Mouse (Mus musculus): ENCODE data around the gene Ciapin1.
A peak's percentile ranks its signal among the peaks of the same experiment; 100 is the strongest.

Ciapin1 gene

GRCm38 (mm10) chr8:94807506-94807905, 30.7 kb downstream of the Ciapin1 start:
- DNase-seq (ENCODE audit: low spot score): no peak

- DNase-seq (ENCODE audit: low spot score): no peak
These were observed 32.3 kb downstream of the Ciapin1 start for GRCm38 (mm10) chr8:94805811-94806210.

DNA sequence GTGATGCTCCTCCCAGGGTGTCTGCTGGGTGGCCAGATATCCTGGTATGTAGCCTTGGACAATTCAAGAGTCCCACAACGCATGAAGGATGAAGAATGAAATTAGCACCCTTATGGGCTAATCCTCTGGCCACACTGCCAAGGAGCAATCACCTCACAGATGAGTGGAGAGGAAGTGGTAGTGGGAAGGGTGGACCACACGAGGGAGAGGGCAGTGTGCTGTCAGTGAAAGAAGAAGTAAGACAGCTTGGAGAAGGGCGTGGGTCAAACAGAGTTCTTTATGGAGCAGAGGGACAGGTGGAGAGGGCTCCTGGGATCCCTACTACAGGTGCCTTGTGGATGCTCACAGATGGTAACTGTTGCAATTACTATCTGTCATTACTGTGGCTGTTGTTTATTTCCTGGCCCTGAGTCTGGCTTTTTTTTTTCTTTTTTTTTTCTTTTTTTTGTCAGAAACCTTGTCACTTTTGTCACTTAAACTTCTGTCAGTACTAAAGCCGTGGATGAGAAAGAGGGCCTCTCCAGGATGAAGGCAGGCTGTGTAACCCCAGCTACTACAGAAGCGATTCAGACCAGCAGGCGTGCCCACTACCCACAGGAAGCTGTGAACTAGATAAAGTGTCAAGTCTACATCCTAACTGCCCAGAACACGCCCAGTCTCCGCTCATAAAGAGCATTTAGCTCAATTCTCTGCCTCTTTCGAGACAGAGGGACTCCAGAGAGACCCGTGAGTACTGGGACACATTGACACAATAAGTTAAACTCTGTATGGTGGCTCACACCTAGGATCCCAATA, 33.4 kb downstream of the Ciapin1 start:
- no peak for DNase-seq (ENCODE audit: low spot score)

DNA sequence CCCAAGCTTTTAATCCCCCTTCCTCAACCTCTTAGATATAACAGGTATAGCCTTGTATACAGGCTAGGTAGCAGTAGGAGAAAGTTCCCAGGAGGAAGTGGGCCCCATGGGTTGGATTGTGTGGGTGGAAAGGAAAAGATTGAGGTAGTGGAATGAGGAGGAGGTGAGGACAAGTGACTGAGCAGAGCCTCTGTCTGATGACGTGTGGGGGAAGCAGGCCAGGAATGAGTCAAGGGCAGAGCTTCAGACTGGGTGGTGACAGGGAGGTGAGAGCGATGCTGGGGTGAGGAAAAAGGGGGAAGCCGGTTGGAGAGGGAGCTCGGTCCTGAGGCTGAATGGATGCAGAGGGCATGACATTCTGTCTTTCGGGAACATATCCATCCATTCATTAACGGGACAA, 34.6 kb downstream of the Ciapin1 start:
- DNase-seq (ENCODE audit: low spot score): no peak

DNA sequence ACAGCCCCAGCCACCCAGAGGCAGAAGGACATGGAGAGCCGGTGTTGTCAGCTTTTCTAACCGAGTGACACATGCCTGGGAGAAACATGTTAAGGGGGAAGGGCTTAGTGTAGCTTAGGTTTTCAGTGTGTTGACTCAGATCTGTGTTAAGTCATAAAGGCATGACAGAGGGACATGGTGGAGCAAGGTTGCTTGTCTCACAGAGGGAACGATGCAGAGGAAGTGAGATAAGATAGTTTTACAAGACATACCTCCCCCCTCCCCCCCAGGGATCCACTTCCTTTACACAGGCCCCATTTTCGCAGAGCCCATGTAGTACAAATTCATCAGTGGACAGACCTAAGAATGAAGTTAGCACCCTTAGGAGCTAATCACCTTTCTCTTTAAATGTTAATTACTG, 35.8 kb downstream of the Ciapin1 start:
- DNase-seq (ENCODE audit: low spot score): no peak

DNA sequence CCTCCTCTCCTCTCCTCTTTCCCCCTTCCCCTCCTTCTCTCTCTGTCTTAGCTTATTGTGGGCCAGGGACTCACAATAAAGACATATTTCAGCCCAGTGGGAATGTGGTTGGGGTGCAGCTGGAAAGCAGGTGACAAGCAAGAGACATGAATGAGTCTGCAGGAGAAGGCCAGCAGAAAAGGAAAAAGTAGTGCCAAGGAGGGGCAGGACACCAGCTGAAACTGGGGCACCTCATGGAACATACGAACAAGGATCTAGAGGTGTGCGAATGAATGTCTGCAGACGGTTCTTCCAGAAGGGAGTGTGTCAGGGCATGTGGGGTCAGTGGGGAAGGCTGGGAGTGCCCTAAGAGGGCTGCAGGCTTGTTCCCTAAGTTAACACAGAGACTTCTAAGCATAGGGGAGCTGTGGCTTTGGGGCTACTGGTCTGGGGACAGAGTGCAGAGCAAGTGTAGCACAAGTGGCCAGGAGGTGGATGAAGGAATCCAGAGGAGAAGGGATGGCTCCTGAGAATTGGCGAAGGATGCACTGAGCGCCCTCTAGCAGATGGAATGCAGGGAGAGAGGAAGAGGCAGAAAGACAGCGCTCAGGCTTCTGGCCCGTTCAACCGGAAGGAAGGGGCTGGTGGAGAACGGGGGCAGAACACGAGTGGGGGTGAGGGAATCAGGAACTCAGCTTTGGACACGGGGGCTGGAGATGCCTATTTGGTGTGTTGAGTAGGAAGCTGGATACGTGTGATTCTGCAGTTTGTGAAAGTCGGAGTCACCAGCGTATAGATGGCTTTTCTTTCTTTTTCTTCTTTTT, 36.7 kb downstream of the Ciapin1 start:
- peak; percentile 64 for DNase-seq (ENCODE audit: low spot score)

GRCm38 (mm10) chr8:94800278-94800968, 37.7 kb downstream of the Ciapin1 start:
- DNase-seq (ENCODE audit: low spot score): peak; percentile 53

DNA sequence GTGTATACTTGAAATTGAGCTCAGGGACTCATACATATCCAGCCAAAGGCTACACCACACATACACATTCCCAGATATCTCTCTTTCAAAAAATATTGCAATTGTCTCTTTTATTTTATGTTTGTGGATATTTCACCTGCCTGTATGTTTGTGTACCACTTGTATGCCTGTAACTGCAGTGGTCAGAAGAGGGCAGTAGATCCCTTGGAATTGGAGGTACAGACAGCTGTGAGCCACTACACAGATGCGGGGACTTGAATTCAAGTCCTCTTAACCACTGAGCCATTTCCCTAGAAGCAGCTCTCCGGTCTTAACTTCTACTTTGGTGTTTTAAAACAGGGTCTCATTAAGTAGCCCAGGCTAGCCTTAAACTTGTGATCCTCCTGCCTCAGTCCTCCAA, 43.4 kb downstream of the Ciapin1 start:
- DNase-seq (ENCODE audit: low spot score): no peak

DNA sequence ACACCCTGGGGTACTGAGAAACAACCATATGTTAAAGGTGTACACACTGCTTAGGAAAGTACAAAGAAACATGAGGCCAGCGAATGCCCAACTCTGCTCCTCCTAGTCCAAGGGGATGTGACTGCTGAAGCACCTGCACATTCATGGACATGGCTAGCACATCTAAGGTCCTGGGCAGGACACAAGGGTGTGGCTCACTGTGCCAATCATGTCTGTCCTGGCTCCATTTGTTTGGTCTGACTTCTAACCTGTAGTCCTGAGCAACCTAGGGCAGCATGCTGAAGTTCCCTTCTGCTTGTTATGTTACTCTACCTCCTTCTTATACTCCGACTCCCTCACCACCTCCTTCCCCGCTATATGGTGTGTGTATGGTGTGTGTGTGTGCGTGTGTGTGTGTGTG, 43.8 kb downstream of the Ciapin1 start:
- no peak for DNase-seq (ENCODE audit: low spot score)

- DNase-seq (ENCODE audit: low spot score): no peak
These were observed 48.8 kb downstream of the Ciapin1 start for GRCm38 (mm10) chr8:94789256-94789955.

GRCm38 (mm10) chr8:94787524-94788501, 50.3 kb downstream of the Ciapin1 start:
- DNase-seq (ENCODE audit: low spot score): no peak

DNA sequence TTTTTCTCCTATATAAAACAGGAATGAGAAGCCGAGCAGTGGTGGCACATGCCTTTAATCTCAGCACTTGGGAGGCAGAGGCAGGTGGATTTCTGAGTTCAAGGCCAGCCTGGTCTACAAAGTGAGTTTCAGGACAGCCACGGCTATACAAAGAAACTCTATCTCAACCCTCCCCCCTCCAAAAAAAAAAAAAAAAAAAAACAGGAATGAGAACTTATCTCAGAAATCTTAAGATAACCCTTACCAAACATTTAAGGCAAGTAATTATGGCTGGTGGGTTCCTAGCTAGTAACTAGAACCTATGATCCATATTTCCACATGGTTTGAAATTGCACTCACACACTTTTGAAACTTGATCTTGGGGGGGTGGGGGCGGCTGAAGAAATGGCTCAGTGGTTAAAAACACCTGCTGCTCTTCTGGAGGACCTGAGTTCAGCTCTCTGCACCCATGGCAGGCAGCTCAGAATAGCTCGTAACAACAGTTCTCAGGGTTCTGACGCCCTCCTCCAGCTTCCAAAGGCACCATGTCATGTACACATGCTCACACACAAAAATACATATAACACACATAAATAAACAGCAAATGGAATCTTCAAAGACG, 52.1 kb downstream of the Ciapin1 start:
- DNase-seq (ENCODE audit: low spot score): no peak

- no peak for DNase-seq (ENCODE audit: low spot score)
These were observed 52.7 kb downstream of the Ciapin1 start for GRCm38 (mm10) chr8:94785247-94785985.

DNA sequence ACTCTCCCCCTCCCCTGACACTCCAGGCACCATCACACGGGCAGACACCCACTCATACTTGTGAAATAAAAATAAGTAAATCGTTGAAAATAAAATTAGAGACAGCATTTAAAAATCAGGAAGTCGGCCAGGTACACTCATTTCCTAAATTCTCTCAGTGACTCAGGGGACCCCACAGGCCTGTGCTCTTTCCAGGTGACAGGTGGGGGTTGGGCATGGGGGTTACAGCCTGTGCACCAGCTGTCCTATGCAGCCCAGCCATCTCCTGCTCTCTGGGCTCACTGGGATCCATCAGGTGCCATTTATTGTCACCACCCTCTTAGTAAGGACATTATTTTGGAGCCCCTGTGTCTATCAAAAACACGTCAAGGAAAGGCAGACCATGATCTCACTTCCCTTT, 54.3 kb downstream of the Ciapin1 start:
- no peak for DNase-seq (ENCODE audit: low spot score)

DNA sequence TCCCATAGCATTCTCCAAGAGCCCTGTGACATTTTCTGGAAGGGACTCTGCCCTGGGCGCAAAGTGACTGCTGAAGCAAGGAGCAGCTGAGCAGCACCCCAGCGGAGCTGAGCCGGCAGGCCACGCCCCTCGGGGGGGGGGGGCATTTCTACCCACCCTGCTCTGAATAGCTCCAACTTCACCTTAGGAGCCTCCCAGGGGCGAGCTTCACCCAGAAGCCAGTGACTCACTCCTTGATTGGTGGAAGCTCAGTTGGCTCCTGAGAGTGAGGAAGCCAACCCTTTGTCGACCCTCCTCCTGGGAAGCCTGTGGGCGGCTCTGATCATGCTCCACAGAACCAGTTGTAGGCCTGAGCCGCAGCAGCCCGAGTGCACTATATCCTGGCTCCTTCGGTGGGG, 56.3 kb downstream of the Ciapin1 start:
- no peak for DNase-seq (ENCODE audit: low spot score)

GRCm38 (mm10) chr8:94781155-94781837, 56.9 kb downstream of the Ciapin1 start:
- no peak for DNase-seq (ENCODE audit: low spot score)

DNA sequence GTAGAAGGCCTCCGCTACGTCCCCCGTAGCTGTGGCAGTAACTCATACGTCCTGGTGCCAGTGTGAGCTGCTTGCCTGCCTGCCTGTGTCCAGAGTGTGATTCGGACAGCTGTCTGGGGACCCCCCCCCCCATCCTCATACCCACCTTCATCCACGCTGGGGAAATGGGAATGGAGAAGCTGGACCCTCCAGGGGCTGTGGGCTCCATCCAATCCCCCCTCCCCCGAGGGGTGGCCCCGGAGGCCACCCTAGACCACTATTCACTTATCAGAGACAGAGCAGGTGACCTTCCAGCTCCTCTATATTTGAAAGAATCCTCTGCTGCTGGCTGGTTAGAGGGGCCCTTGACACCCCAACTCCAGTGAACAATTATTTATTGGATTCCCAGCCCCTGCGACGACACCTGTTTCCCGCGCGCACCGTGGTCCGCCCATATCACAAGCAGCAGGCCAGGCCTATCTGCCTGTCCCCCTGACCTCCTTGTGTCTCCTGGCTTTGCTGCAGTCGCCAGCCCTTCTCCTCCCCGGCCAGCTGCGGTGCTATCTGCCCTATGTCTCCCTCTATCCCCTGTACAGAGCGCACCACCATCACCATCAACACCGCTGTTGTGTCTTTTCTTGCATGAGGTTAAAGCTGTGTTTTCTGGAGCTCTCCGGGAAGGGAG, 57.5 kb downstream of the Ciapin1 start:
- DNase-seq (ENCODE audit: low spot score): no peak

DNA sequence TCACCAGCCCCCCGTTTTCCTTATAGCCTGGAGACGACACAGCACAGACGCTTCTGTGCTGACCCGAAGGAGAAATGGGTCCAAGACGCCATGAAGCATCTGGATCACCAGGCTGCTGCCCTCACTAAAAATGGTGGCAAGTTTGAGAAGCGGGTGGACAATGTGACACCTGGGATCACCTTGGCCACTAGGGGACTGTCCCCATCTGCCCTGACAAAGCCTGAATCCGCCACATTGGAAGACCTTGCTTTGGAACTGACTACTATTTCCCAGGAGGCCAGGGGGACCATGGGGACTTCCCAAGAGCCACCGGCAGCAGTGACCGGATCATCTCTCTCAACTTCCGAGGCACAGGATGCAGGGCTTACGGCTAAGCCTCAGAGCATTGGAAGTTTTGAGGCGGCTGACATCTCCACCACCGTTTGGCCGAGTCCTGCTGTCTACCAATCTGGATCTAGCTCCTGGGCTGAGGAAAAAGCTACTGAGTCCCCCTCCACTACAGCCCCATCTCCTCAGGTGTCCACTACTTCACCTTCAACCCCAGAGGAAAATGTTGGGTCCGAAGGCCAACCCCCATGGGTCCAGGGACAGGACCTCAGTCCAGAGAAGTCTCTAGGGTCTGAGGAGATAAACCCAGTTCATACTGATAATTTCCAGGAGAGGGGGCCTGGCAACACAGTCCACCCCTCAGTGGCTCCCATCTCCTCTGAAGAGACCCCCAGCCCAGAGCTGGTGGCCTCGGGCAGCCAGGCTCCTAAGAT, 58.4 kb downstream of the Ciapin1 start:
- DNase-seq (ENCODE audit: low spot score): no peak
